Mouse (Mus musculus): Measurements from ENCODE around the gene Man1a2.

DNA sequence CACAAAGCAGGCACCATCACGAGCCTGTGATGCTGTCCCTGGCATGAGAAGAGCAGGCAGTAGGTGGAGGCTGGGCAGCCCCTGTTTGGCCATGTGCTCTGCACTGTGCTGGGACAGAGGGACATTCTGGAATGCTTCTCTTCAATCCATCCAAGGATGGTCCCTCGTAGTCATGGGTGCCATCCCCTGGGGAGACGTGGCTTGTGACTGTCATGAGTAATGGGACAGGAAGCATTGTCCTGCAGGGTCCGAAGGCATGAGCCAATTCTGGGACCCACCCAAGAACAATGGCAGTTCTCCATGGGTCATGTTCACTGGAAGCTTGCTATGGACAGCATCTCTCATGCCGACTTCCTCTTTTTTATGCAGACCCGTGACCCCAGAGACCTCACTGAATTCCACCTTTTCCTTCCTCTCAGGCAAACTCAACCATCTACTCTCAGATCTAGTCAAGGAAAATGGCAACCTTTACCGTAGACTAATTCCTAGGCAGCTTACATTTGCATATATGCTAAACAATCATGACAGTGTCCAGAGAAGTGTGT is 155.0 kb downstream of the Man1a2 start:
- TF ChIP-seq POLR2A (IDR thresholded peaks at IDR 0.05; ENCODE audit: insufficient read depth, low read depth, low read length) (no peak), CTCF (IDR thresholded peaks at IDR 0.05; ENCODE audit: insufficient read depth, low read depth, low read length) (no peak)

Data from olfactory bulb, adult 2 months (tissue).